Mouse (Mus musculus): ENCODE data around the gene Nit1.

DNA sequence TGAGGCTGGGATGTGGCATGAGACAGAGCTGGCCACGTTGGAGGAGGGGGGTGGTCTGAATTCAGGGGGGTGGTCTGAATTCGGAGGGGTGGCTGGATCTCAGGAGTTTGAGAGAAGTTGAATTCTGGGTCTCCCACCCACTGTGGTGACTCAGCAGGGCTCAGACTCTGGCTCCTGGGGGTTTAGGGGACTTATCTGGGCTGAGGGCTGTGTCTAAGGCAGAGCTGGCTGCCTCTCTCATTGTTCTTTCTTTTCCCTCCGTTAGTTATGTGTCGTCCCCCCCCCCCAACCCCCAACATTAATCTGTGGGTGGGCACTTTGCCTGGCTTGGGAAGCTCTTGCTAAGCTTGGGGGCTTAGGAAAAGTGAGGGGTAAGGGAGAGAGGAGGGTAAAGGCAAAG lies 28.5 kb upstream of the Nit1 start:
- TF ChIP-seq CTCF (IDR thresholded peaks at IDR 0.05; ENCODE audit: insufficient read depth, low read depth, low read length) (no peak), POLR2A (IDR thresholded peaks at IDR 0.05; ENCODE audit: insufficient read depth, low read depth, low read length) (no peak)

All from olfactory bulb, adult 2 months (tissue).